In the genomic region with DNA sequence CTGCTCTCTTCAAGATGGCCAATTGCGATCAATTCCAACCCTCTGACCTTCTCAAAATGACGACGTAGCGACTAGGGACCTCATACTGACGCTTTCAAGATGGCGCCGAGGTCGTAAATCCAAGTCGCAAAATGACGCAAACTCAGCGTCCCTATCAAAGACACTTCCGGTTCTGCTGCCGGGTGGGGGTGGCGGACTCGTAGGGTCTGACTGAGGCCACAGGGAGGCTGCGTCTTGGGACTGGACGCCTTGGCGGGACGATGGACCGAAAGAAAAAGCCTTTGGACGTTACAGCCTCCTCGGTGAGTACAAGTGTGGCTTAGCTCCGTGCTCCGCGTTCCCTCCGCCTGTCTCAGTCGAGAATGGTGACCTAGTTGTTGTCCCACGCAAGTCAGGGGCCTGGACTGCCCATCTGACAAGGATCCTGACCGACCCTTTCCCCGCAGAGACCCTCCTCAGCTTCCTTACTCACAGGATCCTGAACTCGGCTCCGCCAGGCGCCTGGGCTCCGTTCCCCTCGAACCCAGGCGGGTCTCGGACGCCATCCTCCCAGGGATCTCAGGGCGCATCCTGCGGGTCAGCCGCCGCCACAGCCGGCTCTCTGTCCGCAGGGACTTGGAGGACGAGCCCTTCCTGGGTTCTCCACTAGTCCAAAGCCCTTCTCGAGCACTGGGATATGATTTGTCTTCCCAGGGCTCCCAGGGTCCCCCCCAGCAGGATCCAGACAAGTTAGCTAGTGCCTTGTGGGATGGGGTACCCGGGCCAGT, we compare ENCODE assay signal across 1 mouse cellular context.
TF ChIP-seq lines count a peak whose summit lies in the region.

Gene Ccdc174, plus strand, starts transcription at position 169 of the 767 bp plus-strand sequence.

TF ChIP-seq in CH12.LX, 34 proteins besides CTCF, POLR2A, EP300 and RAD21 (continued from another document):
- TF ChIP-seq GABPA (IDR thresholded peaks at IDR 0.05; ENCODE audit: insufficient replicate concordance, low read depth, low read length) (peak; percentile 83; the same call in 1 of the 2 replicates), MXI1 (IDR thresholded peaks at IDR 0.05; ENCODE audit: low read depth, low read length) (peak; percentile 70; the same call in 1 of the 2 replicates), BHLHE40 (IDR thresholded peaks at IDR 0.05; ENCODE audit: low read depth, low read length) (0 out of 2 replicates have a peak, but pooled peaks have one; percentile 10), HCFC1 (IDR thresholded peaks at IDR 0.05; ENCODE audit: low read depth, low read length) (peak; percentile 99), PAX5 (IDR thresholded peaks at IDR 0.05; ENCODE audit: low read length) (no peak), E2F4 (IDR thresholded peaks at IDR 0.05; ENCODE audit: insufficient replicate concordance, low read depth, low read length) (peak; percentile 30; the same call in 1 of the 2 replicates), ZMIZ1 (IDR thresholded peaks at IDR 0.05; ENCODE audit: low read depth, low read length) (no peak; the same call in none of the 2 replicates), JUND (conservative IDR thresholded peaks at IDR 0.05; ENCODE audit: low read depth, low read length) (no peak), CHD2 (IDR thresholded peaks at IDR 0.05; ENCODE audit: low read length) (peak; percentile 89), NELFE (IDR thresholded peaks at IDR 0.05; ENCODE audit: low read depth, low read length) (peak; percentile 95), ETS1 (conservative IDR thresholded peaks at IDR 0.05; ENCODE audit: low read depth, low read length) (peak; percentile 47; the same call in 1 of the 2 replicates), TCF12 (IDR thresholded peaks at IDR 0.05; ENCODE audit: low read depth, low read length) (peak; percentile 95), MAZ (IDR thresholded peaks at IDR 0.05; ENCODE audit: low read depth, low read length) (no peak), IRF4 (IDR thresholded peaks at IDR 0.05; ENCODE audit: low read depth, low read length) (peak; percentile 58; the same call in 1 of the 2 replicates), TBP (conservative IDR thresholded peaks at IDR 0.05; ENCODE audit: low read depth, low read length) (peak; percentile 89; the same call in 1 of the 2 replicates), ZKSCAN1 (IDR thresholded peaks at IDR 0.05; ENCODE audit: borderline replicate concordance, low read depth, low read length) (no peak), USF1 (IDR thresholded peaks at IDR 0.05; ENCODE audit: low read depth, low read length) (no peak), POLR2AphosphoS2 (IDR thresholded peaks at IDR 0.05; ENCODE audit: low read depth, low read length) (peak; percentile 51; the same call in 1 of the 2 replicates), MEF2A (IDR thresholded peaks at IDR 0.05; ENCODE audit: borderline replicate concordance, low read depth, low read length) (peak; percentile 58), MAX (IDR thresholded peaks at IDR 0.05; ENCODE audit: low read length) (no peak), CHD1 (IDR thresholded peaks at IDR 0.05; ENCODE audit: low read depth, low read length) (no peak)
